Mouse (Mus musculus): Measurements from ENCODE around the gene Tspan12. TPM values are rescaled to one million over a fixed set of nuclear protein-coding genes. Genes with fewer than 3 reads are reported as not detected.
"Not testable (repeated sequence)": the region's sequence is repeated elsewhere in the genome, so short reads cannot be mapped to it uniquely, and the experiment has no call there.

Tspan12 gene
- 10 to 100 TPM; 83.0 to 85.3 TPM for total RNA-seq (2021)
- long read RNA-seq, experiment 1, partial matches to known transcripts, result 117 of 139 reads
- long read RNA-seq, experiment 1, other reads (novel, unspliced or antisense), result 18 of 139 reads
- long read RNA-seq, experiment 2, partial matches to known transcripts, result 110 of 119 reads
- long read RNA-seq, experiment 2, other reads (novel, unspliced or antisense), result 7 of 119 reads

DNA sequence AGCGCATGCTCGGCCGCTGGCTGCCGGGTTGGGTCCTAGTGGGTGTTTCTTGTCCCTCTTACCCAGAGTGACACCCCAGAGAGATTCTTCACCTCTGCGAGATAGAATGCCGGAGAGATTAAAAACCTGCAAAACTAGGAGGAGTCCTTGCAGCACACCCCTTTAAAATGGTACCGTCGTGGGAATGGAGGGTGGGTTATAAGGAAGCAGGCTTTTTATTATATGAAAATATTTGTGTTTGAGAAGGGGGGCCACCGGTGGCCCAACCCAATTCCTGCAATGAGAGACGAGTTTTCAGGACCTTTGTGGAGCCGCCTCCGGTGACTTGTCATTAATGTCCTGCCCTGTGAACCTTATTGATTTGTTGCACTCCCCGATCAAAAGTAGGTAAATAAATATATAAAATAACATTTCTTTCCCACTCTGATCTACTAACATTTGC lies at the start of gene Tspan12:
Tspan12 (minus strand) TSS at position 172 of the 442 bp plus-strand sequence.
- intact Hi-C loops (cut with DNase I), result loop anchor here (2.0 to 10.0 kb wide), 3 partner anchors 58 to 502 kb away; partner anchors contain the start of gene Fam3c
- DNase-seq, result no peak

DNA sequence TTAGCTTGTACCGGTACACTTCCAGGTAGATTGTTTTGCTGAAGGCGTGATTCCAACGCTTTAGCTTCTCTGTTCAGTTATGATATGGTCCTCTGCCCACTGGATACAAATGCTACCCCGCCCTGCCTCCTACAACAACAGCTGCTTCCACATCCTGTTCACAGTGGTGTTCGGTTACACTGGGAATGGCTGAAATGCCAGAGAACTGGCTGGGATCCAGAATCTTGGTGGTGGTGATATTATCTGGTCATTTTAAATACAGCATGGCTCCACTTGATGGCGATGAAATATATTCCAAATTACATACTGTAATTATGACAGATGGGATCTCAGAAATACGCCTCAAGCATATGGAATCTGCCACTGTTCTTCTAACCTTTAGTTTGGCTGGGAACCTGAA lies 42.1 kb upstream of the Tspan12 start:
- intact Hi-C loops (cut with DNase I), result no loop called here
- peak; percentile 40 to 55 for DNase-seq

DNA sequence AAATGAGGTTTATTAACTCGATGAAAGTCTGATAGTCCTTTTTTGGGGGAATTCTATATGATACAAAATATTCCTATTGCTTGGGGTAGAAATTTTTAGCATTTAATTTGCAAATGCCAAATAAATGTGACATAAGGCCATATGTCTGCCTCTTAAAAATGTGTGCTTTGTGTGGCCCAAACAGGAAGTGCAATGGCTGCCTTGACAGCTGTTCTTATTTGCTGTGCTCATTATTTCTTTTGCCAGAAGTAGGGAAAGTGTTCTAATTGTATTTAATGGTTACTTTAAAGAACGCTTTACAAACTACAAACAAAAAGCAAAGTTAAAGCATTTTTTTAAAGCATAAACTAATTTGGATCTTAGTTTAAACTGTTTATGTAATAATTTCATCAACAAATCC lies 36.8 kb upstream of the Tspan12 start:
- intact Hi-C loops (cut with DNase I), result no loop called here
- no peak for DNase-seq

DNA sequence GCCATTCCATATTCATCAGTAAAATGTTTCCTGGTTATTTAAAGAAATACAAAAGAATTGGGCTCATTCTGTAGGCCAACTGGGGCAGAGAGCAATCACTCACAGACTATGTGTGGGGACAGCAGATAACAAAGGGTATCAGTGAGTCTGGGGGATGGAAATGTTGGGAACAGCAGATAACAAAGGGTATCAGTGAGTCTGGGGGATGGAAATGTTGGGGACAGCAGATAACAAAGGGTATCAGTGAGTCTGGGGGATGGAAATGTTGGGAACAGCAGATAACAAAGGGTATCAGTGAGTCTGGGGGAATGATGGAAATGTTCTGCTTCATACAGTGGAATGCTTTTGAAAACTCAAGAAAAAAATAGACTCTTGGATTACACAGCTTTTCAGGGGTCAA lies 35.7 kb upstream of the Tspan12 start:
- DNase-seq; intact Hi-C loops (cut with DNase I): not testable (repeated sequence)

DNA sequence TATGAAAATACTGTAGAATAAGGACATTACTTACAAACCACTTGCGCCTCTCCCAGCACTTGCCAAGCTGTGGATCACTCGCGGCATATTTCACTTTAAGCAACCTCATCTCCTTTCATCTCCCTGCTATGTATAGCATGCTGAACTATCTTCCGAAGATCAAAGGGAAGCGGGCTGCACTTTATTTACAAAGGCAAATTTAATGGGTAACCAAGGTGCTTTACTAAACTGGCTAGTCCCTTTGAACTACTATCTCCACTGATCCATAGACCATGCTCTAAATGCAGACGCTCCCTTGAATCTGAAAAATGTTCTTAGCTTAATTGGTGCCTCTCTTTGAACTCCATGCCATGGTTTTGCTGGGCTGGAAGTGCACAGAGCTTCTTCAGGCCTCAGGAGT lies 27.2 kb upstream of the Tspan12 start:
- DNase-seq, result no peak
- intact Hi-C loops (cut with DNase I), result no loop called here

DNA sequence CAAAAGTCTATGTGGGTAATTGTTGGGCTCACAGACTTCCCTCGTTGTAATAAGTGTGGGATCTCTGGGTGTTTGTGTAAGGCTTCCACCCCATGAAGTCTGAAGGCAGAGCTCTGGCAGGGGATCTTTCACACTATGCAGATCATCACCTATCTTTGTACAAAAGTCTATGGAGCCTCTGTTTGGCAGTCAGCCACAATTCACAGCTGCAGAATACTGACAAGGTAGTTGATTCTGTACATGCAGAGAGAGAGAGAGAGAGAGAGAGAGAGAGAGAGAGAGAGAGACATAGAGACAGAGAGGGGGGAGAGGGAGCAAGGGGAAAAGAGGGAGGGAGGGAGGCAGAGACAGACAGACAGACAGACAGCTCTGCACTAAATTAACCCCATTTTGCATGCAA lies 15.0 kb upstream of the Tspan12 start:
- DNase-seq, result no peak
- intact Hi-C loops (cut with DNase I), result no loop called here

DNA sequence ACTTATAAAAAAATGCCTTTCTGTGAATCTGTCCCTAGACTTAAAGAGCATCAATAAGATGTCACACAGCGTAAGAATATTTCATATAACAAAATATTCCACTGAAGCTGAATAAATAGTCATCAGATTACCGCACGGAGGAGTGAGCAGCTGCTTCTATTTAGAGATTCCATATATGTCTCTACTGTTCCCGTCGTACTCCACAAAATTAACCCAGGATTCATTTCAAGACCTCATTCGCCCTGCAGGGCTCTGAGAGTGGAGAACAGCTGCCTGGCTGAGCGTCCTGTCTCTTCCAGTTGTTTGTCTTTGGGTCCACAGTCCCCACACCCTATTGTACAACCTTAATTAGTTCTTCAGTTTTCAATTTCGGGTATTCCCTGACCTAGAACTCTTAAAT lies 11.9 kb upstream of the Tspan12 start:
- intact Hi-C loops (cut with DNase I), result no loop called here
- DNase-seq, result no peak

DNA sequence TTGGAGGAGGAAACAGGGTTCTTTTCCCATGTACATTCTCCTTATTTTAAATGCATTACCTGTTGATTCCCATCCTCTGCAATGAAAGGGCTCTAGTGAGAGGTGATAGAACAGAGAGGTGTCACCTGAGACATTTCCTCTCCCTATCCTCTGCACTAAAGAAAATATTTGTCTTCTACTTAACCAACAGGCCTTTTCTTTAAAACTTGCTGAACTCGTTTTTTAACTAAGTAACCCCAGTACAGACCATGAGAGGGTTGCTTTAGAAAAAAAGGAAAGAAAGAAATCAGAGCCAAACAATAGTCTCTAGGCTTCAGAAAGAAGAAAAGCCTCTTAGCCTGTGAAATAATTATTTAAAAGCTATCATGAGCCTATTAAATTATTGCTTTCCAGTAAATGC lies 11.2 kb upstream of the Tspan12 start:
- no peak for DNase-seq
- intact Hi-C loops (cut with DNase I), result no loop called here

DNA sequence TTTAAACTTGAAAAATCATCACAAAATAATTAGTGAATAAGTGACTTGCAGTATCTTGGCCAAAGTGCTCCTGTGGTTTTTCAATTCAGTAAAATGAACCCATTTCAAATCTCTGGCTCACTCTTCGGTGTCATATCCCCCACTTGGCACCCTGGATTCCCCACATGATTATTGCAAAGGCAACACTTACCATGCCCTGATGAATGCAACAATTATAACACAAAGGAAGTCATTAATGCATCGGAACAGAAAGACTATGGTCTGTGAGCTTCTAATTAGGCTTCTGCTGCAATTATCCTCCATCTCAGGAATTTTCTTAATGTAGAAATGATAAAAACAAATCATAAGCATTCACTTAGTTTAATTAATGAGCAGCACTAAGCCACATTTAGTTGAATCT lies 9.0 kb upstream of the Tspan12 start:
- intact Hi-C loops (cut with DNase I), result no loop called here
- no peak for DNase-seq

DNA sequence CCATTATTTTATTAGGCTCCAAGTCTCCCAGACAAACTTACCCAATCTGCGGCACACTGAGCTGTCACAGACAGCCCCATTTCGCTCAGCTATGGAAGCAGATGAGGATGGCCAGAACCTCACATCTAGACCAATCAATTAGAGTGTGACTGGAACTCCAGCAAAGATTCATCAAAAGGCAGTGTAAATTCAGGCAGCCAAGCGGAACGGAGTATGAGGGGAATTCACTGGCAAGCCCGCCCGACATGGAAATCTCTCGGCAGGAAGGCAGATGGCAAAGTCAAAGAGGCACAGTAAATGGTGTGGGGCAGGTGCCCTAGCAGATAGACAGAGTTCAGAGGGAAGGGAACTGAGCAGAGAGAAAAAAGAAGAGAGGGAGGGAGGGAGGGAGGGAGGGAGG lies 5.5 kb upstream of the Tspan12 start:
- DNase-seq, result no peak
- intact Hi-C loops (cut with DNase I), result loop anchor here (10.0 kb wide), 1 partner anchor 497 kb away; the partner anchor contains the start of gene Fam3c

DNA sequence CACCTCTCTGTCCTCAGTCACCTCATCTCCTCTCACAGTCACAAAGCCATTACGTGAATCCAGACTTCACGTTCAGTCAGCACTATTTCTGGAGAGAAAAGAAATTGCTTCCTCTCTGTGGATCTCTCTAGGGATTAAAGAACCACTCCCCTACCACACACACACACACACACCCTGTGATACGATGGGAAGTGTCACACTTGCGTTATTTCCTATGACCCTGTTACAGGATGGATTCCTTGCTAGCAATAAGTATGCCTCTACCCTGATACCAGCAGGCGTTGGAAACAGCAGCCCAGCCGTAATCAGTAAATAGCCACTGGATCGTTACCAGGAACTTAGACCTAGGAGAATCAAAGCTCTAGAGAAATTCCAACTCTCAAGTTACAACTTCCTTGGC lies 3.6 kb upstream of the Tspan12 start:
- intact Hi-C loops (cut with DNase I), result loop anchor here (10.0 kb wide), 1 partner anchor 499 kb away; the partner anchor contains the start of gene Fam3c
- DNase-seq, result peak; percentile 16 to 39

DNA sequence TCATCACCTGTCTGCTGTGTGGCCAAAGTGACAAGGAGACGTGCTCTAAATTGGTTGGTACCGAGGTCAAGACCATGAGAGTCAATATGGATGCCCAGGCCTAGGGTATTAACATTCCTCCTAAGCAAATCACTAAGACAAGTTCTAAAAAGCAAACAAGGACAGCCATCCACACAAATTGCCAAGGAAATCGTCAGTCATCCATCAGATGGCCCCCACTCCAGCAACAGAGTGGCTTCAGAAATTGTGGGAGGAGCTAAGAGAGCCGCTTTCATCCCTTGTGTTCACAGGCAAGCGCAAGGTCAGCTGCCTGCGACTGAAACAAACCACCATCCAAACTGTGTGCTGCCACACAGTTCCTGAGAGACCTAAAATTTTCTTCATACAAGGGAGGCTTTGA lies 1.0 kb upstream of the Tspan12 start:
- intact Hi-C loops (cut with DNase I), result loop anchor here (2.0 to 10.0 kb wide), 3 partner anchors 59 to 501 kb away; partner anchors contain the start of gene Fam3c

DNA sequence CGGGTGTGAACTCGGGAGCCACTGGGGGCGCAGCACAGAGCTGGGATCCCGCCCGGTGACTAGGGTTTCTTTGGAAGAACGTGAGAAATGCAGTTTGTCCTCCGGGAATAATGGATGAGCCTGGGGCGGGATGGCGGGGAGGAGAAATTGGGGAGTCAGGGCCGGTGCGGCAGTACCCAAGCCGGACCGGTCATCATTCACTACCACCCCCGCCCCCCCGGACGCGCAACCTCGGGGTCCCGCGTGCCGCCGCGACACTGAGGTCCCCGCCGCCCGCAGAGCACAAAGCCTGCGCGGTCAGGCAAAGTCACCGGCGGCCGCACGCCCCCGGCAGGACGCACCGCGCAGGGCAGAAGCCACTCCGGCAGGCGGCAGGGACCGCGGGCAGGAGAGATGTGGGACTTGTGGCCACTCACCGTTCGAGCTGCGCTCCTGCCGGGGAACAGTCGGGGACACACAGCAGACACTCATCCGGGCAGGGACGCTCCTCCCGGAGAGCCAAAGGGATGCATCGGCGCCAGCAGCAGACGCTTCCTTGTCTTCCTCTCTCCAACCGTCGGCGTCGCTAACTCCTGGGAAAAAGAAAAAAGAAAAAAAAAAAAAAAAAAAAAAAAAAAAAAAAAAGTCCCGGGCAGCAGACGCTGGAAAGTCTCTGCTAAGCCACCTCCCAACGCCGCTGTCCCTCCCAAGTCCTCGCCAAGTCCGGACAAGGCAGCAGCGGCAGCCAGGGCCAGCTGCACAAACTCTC lies 545 bp downstream of the Tspan12 start:
- DNase-seq, result peak; percentile 87 to 89
- intact Hi-C loops (cut with DNase I), result loop anchor here (1.0 to 10.0 kb wide), 5 partner anchors 53 to 503 kb away; partner anchors contain the start of genes Fam3c and Ing3

More for the DNA sequence above, 1.0 kb upstream of the Tspan12 start:
- DNase-seq, result no peak

DNA sequence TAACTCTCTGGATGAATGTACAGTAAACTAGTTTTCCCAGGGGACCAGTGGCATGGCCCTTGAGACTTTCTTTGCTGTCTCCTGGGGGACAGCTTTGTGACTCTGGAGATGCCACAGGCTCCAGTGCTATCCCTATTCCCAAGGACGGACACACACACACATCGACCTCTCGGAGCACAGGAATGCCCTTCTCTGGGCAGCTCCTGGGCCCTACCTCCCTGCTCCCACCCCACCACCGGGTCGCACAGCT lies 1.0 kb downstream of the Tspan12 start:
- intact Hi-C loops (cut with DNase I), result loop anchor here (1.0 to 10.0 kb wide), 4 partner anchors 53 to 504 kb away; partner anchors contain the start of genes Fam3c and Ing3
- no peak for DNase-seq

DNA sequence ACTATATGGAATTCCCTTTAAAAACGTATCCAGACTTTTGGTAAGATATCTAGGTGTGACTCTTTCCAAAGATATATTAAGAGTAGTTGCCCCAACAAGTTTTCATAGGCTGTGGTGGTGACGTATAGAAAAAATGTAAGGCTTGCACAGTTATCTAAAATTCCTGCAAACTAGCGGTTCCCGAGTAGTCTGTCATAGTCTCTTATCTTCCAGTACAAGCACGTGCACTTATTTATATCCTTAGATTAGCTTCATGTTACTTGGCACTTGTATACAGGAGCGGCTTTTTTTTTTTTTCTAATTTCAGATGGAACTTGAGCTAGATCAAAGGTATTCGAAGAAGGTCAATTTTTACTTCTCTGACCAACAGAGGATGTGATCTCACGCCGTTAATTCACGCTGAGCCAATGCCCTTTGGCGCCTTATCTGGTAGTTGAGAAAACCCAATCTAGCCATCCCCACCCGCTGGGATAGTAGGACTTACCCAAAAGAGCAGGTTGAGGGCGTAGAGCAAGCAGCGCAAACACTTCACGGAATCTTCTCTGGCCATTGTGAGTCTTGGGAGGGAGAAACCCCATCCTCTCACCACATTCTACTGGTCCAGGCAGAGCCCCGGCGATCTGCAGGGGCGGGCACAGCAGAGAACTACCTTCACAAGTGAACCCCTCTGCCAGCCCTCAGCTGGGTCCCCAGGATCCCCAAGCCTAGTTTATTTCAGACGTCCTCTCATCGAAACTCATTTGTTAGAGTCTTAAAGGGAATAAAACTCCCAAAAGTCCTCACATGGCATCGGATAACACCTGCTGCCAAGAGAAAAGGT lies 1.6 kb downstream of the Tspan12 start:
- peak; percentile 13 to 41 for DNase-seq

DNA sequence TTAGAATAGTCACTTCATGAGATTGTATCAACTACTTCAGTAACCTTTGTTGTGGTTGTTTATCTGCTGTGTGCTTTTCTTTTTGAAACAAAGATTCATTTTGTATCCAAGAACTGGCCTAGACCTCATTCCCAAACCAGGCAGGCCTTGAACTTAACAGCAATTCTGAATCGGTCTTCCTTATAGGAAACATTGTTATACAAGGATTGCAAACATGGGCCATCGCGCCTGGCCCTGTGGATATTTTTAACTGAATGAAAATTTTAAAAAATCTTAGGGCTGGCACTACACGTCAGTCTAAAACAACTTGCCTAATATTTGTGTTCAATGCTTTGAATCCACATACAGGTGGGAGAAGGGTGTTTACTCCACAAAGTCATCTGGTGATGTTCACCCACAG lies 3.5 kb downstream of the Tspan12 start:
- intact Hi-C loops (cut with DNase I), result no loop called here
- DNase-seq, result no peak

More for the DNA sequence above, 1.6 kb downstream of the Tspan12 start:
- intact Hi-C loops (cut with DNase I), result loop anchor here (1.0 to 10.0 kb wide), 4 partner anchors 52 to 504 kb away; partner anchors contain the start of genes Fam3c and Ing3

DNA sequence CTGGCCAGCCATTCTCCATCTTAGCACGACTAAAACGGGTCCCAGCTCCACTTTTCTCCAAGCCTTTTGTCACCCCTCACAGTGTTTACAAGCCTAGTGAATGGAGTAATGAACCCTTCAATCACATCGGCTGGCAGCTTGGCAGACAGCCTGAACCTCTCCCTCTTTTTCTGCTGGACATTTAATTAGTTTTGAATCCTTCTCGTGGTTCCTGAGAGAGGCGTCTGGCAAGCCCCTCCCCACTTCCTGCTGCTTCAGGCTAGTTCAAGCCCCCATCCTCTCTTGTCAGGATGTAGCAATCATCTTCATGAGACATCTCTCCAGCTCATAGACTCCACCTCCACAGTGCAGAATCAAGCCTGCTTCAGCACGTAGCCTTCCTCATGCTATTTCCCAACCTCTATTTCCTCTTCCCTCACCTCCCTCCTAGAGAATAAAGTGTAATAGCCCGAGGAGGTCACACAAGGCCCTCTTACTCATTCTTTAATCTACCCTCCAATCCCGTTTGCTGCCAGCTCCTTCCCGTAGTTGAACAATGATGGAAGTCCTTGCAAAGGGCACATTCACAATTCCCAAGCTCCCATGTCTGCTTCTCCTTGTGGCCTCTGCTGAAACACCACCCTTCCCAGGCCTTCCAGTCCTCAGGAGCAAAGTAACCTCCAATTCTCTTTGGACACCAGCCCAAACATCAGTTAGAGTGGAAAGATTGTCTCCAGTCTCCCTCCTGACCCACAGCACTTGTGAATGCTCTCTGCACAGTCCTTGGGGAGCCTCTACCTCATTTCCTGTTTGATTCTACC lies 12.1 kb downstream of the Tspan12 start:
- DNase-seq, result no peak
- intact Hi-C loops (cut with DNase I), result loop anchor here (5.0 kb wide), 1 partner anchor 43 kb away; no protein-coding TSS in a partner anchor

DNA sequence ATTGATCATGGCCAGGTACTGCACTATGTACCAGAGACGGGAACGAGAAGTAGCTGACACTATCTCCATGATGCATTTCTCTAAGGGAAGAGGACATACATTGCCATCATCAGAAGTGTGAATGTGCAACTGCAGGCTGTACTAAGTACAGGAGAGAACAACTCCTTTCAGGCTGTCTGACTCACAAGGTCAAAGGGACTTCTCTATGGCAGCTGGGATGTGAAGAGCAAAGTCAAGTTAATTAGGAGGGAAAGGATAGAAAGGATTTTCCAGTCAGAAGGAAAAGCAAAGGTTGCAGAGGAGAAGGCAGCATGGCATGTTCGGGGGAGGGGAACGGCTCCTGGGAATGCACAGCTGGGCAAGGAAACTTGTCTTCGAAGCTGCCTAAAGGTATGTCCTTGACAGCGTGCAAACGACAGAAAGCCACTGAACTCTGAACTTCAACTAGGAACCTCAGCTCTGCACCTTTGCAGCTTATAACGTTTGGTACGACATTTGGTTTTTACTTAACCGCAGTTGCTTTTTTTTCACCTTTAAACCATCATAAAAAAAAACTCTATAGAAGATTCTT lies 13.0 kb downstream of the Tspan12 start:
- intact Hi-C loops (cut with DNase I), result loop anchor here (5.0 kb wide), 1 partner anchor 42 kb away; no protein-coding TSS in a partner anchor
- no peak for DNase-seq

DNA sequence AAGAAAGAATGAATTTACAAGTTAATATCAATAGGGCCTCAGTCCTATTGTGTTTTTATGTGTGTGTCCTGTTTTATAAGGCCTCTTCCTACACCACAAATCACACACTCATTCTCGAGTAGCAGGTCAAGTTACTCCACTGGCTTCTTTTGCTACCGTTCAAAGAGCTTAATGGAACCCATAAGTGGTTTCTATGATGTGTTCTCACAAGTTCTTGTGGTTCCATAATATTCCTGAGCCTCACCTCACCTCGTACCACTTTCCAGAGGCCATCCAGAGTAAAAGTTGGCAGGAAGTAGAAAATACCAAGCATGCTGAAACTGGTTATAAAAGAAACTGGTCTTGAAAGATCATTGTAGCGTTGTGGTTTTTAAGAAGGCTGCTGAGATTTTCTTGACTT lies 18.8 kb downstream of the Tspan12 start:
- intact Hi-C loops (cut with DNase I), result no loop called here
- DNase-seq, result no peak

DNA sequence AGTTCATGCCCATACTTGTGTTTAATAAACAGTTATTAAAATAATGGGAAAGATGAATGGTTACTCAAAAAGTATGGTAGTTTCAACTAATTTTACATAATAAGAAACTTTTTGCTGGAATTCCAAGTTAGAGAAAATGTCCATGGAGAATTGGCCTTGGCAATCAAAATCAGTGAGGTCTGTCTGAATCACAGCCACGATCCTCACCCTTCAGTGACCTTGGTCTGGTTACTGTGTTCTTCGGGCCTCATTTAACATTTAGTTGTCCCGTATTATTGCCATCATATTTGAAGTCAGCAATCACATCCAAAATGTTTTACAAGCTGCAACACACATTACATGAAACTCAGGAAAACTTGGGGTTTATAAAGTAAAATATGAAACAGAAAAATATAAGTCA lies 20.4 kb downstream of the Tspan12 start:
- intact Hi-C loops (cut with DNase I), result no loop called here
- DNase-seq, result peak in 1 of 2 experiments; percentile 18

Measured in heart, postnatal 14 days (tissue).